Mouse (Mus musculus) thymus, adult 18-20 months (tissue): ENCODE results near the gene Slc28a2.
"Not testable (repeated sequence)": the region's sequence is repeated elsewhere in the genome, so short reads cannot be mapped to it uniquely, and the experiment has no call there.

Experiments used
- DNase-seq, 2 experiments: peaks; one replicate each; pipeline ENCODE4 v3.0.0; 2022; ENCODE audit warnings: mixed read lengths in 2 of 2

Slc28a2 gene

DNA sequence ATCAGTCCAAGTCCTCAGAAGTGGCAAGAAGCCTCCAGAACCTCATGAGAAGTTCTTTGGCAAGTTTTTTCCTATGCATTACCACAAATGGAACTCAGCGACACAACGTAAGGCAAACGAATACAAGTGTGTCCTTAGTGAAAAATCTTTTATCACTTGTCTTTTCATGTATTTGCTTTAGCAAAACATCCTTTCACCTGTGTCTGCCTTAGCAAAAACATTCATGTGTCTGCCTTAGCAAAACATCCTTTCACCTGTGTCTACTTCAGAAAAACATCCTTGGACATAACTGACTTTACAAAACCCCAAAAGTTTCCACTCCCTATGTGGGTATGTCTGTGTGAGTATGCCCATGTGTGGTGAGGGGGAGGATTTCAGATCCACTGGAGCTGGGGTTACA is 42.9 kb downstream of the Slc28a2 start:
- peak in 1 of 2 experiments; percentile 37 for DNase-seq

GRCm38 (mm10) chr2:122476585-122476984 is 50.3 kb downstream of the Slc28a2 start:
- DNase-seq = no peak

- DNase-seq = not testable (repeated sequence)
Measured at GRCm38 (mm10) chr2:122483787-122484186, 57.5 kb downstream of the Slc28a2 start.

- DNase-seq = no peak
Measured at GRCm38 (mm10) chr2:122484641-122485040, 58.4 kb downstream of the Slc28a2 start, which contains the start of gene Gm14085. TSS of gene Gm14085 (plus strand) at chr2:122484941.

- DNase-seq = not testable (repeated sequence)
Measured at GRCm38 (mm10) chr2:122485654-122486053, 59.4 kb downstream of the Slc28a2 start.

- not testable (repeated sequence) for DNase-seq
Measured at GRCm38 (mm10) chr2:122486122-122486521, 59.8 kb downstream of the Slc28a2 start.

DNA sequence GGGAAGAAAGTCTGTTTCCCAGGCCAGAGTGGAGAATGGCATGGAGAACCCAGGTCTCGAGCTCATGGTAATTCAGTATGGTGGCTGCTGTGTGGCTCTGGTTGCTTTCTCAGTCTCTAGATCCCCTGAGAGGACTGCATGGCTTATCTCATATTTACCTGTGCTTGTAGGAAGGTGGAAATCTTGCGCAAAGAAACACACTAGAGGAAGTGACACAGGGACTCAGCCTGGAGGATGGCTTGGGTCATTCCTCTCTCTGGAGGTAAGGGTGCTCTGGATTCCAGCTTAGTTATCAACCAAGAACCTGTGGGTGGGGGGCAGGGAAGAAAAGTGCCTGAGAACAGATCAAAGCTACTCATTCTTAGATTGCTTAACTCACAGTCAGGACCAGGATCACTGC is 60.4 kb downstream of the Slc28a2 start:
- no peak for DNase-seq
